11 mouse cellular contexts compared by ENCODE assay signal in the genomic region with DNA sequence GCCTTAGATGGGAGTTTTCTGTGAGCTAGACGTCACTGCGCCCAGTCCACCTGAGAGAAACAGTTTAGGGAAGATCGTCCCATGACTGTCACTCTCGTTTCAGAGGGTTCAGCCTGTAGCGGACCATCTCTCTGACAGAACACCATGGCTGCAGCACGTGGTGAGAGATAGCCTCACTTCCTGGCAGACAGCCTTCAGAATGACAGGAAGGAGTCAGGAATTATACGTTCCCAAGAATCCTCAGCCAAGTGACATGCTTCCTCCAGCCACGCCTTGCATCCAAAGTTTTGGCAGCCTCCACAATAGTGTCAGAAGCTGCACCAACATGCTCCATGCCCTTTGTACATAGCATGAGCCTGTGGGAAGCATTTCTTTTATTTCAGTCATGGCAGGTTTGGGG. TPM values are rescaled to one million over a fixed set of nuclear protein-coding genes. Genes with fewer than 3 reads are reported as not detected.
DNase-seq lines count a peak whose midpoint lies in the region; ATAC-seq and TF ChIP-seq lines count a peak whose summit lies in the region.
"Had no signal": no experiment of that assay in that cellular context is flagged by ENCODE, and none has a peak within 500 bp of the region (broad histone marks: within the 10 kb centered on the region; RNA-seq: fewer than 3 reads in every experiment).

No protein-coding gene starts in this region.

- no peaks in the 10 kb centered on the region for H3K27me3 ChIP-seq in kidney, postnatal 0 days (ENCODE audit: insufficient read depth, low read length)
- H3K27me3 ChIP-seq in embryonic facial prominence, embryonic 13.5 days: peaks cover 3% of the 10 kb centered on the region; the same call in 1 of the 2 replicates
- no peaks in the 10 kb centered on the region for H3K27me3 ChIP-seq in midbrain, embryonic 15.5 days (replicated peaks)
- H3K27me3 ChIP-seq: Patski had no signal

- DNase-seq in kidney, postnatal 0 days (ENCODE audit: low spot score): peak; percentile 43
- no peak for DNase-seq in kidney, adult 9 months
- peak; percentile 41 for DNase-seq in heart, postnatal 4 days
- no peak for DNase-seq in retina, embryonic 14.5 days (ENCODE audit: low spot score)
- DNase-seq in ovary, postnatal 10 days (ENCODE audit: low spot score): no peak
- DNase-seq in layer of hippocampus, postnatal 25 days (ENCODE audit: extremely low spot score in 1 of 2, low spot score in 1 of 2): no peak
- DNase-seq: cerebellum, adult 11 months had no signal

- TF ChIP-seq CTCF in kidney, postnatal 0 days (IDR thresholded peaks at IDR 0.05; ENCODE audit: low read depth): no peak

- ATAC-seq in kidney, postnatal 0 days (replicated peaks; ENCODE audit: low FRiP score, low read depth): no peak
- no peak for ATAC-seq in embryonic facial prominence, embryonic 13.5 days (ENCODE audit: insufficient number of reproducible peaks, insufficient read depth, low FRiP score, low TSS enrichment, low read depth)
- no peak for ATAC-seq in midbrain, embryonic 15.5 days (replicated peaks)
- ATAC-seq: Patski had no signal

- H3K27ac ChIP-seq in kidney, postnatal 0 days: no peak overlapping the region
- H3K27ac ChIP-seq in embryonic facial prominence, embryonic 13.5 days: no peak overlapping the region
- H3K27ac ChIP-seq in midbrain, embryonic 15.5 days: peak overlapping the region; percentile 66
- H3K27ac ChIP-seq: liver, embryonic 15.5 days had no signal

- no peaks in the 10 kb centered on the region for H3K9me3 ChIP-seq in kidney, postnatal 0 days (replicated peaks; ENCODE audit: low read length)
- H3K9me3 ChIP-seq in embryonic facial prominence, embryonic 13.5 days: no peaks in the 10 kb centered on the region
- no peaks in the 10 kb centered on the region for H3K9me3 ChIP-seq in midbrain, embryonic 15.5 days
- H3K9me3 ChIP-seq: liver, embryonic 15.5 days had no signal

- no peak overlapping the region for H3K9ac ChIP-seq in kidney, postnatal 0 days (ENCODE audit: low read depth, low read length)
- peak overlapping the region; percentile 37; the same call in 1 of the 2 replicates for H3K9ac ChIP-seq in embryonic facial prominence, embryonic 13.5 days
- peak overlapping the region; percentile 16; the same call in 1 of the 2 replicates for H3K9ac ChIP-seq in midbrain, embryonic 15.5 days
- H3K9ac ChIP-seq: liver, embryonic 15.5 days had no signal

- H3K4me3 ChIP-seq in kidney, postnatal 0 days (replicated peaks; ENCODE audit: low read depth, low read length): no peak overlapping the region
- no peak overlapping the region; the same call in 1 of the 2 replicates for H3K4me3 ChIP-seq in embryonic facial prominence, embryonic 13.5 days
- no peak overlapping the region for H3K4me3 ChIP-seq in midbrain, embryonic 15.5 days
- H3K4me3 ChIP-seq: liver, embryonic 15.5 days had no signal

- H3K36me3 ChIP-seq in kidney, postnatal 0 days (ENCODE audit: insufficient read depth, low read length): no peaks in the 10 kb centered on the region
- H3K36me3 ChIP-seq in embryonic facial prominence, embryonic 13.5 days: no peaks in the 10 kb centered on the region
- no peaks in the 10 kb centered on the region for H3K36me3 ChIP-seq in midbrain, embryonic 15.5 days (replicated peaks)
- H3K36me3 ChIP-seq: liver, embryonic 15.5 days had no signal

- peak overlapping the region; percentile 39; the same call in 1 of the 2 replicates for H3K4me2 ChIP-seq in kidney, postnatal 0 days (ENCODE audit: low read length)
- peak overlapping the region; percentile 55 for H3K4me2 ChIP-seq in embryonic facial prominence, embryonic 13.5 days
- peak overlapping the region; percentile 36 for H3K4me2 ChIP-seq in midbrain, embryonic 15.5 days
- H3K4me2 ChIP-seq: liver, embryonic 15.5 days had no signal

- no peaks in the 10 kb centered on the region; the same call in 1 of the 2 replicates for H3K4me1 ChIP-seq in kidney, postnatal 0 days (replicated peaks; ENCODE audit: insufficient read depth, low read length)
- peaks cover 24% of the 10 kb centered on the region for H3K4me1 ChIP-seq in embryonic facial prominence, embryonic 13.5 days
- peaks cover 18% of the 10 kb centered on the region for H3K4me1 ChIP-seq in midbrain, embryonic 15.5 days
- H3K4me1 ChIP-seq: liver, embryonic 15.5 days had no signal

- WGBS in kidney, postnatal 0 days: 34% methylated on average over 8 of the region's 8 CpGs
- WGBS in embryonic facial prominence, embryonic 13.5 days: 42% methylated on average over 8 of the region's 8 CpGs
- WGBS in midbrain, embryonic 15.5 days: 75% methylated on average over 8 of the region's 8 CpGs

RNA-seq across cellular contexts. Expression of gene Wdr95, which starts 10.1 kb away (rescaled TPM):
- polyA plus RNA-seq in kidney, postnatal 0 days (2015; fragmentation: Nextera tagmentation; extraction: Ambion mirVana): 0.05 TPM in 1 of 2 replicates, not detected in the other
- polyA plus RNA-seq in embryonic facial prominence, embryonic 13.5 days (2015; fragmentation: Nextera tagmentation; extraction: Ambion mirVana): 0.24 TPM in 1 of 2 replicates, not detected in the other
- under 1 TPM in 1 of 2 experiments, not detected in 1; 0.14 TPM for total RNA-seq in heart, postnatal 4 days (2021)
- polyA plus RNA-seq in midbrain, embryonic 15.5 days (2015; fragmentation: Nextera tagmentation; extraction: Ambion mirVana): 0.14 and 0.27 TPM in 2 replicates
- total RNA-seq in layer of hippocampus, postnatal 25 days (2021): 1 to 10 TPM in 1 of 2 experiments, under 1 TPM in 1; 0.87 to 1.7 TPM
- polyA plus RNA-seq: liver, embryonic 15.5 days had no signal

Comparison
In these comparisons a context has a peak if more than half of its experiments do, and no peak if none do; other contexts are left out.
1. DNase-seq: peak in kidney, postnatal 0 days (single experiment) and heart, postnatal 4 days (single experiment); none in kidney, adult 9 months (single experiment), retina, embryonic 14.5 days (single experiment), ovary, postnatal 10 days (single experiment) and layer of hippocampus, postnatal 25 days (0 of 2).
2. Peak in every context shown above with its lines, with median percentiles within 50 percentile points of each other: H3K4me2 ChIP-seq.